In genomic region chr16:35834653-35835052, GRCm38 (mm10) we compare ENCODE assay signal across 31 mouse cellular contexts.
"Had no signal": no experiment of that assay in that cellular context is flagged by ENCODE, and none has a peak within 500 bp of the region (broad histone marks: within the 10 kb centered on the region; RNA-seq: fewer than 3 reads in every experiment).

No protein-coding gene starts in this region.

- H3K27me3 ChIP-seq: limb, embryonic 12.5 days; limb, embryonic 13.5 days; limb, embryonic 15.5 days; liver, embryonic 13.5 days; liver, embryonic 15.5 days; lung, embryonic 15.5 days; megakaryocyte, embryonic 14.5 days; midbrain, embryonic 12.5 days; midbrain, embryonic 13.5 days; neural tube, embryonic 12.5 days had no signal

- H3K27ac ChIP-seq: left cerebral cortex, adult 2 months; limb, embryonic 10.5 days; limb, embryonic 12.5 days; limb, embryonic 13.5 days; limb, embryonic 15.5 days; liver, embryonic 12.5 days; liver, embryonic 13.5 days; liver, embryonic 14.5 days; liver, embryonic 15.5 days; lung, embryonic 15.5 days; macrophage; midbrain, embryonic 12.5 days; midbrain, embryonic 13.5 days; midbrain, embryonic 15.5 days; neural tube, embryonic 12.5 days had no signal

- H3K36me3 ChIP-seq: limb, embryonic 10.5 days; limb, embryonic 12.5 days; limb, embryonic 13.5 days; limb, embryonic 15.5 days; liver, embryonic 12.5 days; liver, embryonic 13.5 days; liver, embryonic 15.5 days; lung, embryonic 15.5 days; midbrain, embryonic 12.5 days; midbrain, embryonic 13.5 days; midbrain, embryonic 15.5 days; neural tube, embryonic 12.5 days had no signal

- H3K4me2 ChIP-seq: limb, embryonic 12.5 days; limb, embryonic 13.5 days; limb, embryonic 15.5 days; liver, embryonic 11.5 days; liver, embryonic 12.5 days; liver, embryonic 13.5 days; liver, embryonic 15.5 days; lung, embryonic 14.5 days; lung, embryonic 15.5 days; midbrain, embryonic 12.5 days; midbrain, embryonic 13.5 days; midbrain, embryonic 15.5 days; neural tube, embryonic 12.5 days had no signal

- H3K4me1 ChIP-seq: limb, embryonic 10.5 days; limb, embryonic 12.5 days; limb, embryonic 13.5 days; limb, embryonic 15.5 days; liver, embryonic 12.5 days; liver, embryonic 13.5 days; liver, embryonic 15.5 days; lung, embryonic 15.5 days; megakaryocyte, embryonic 14.5 days; midbrain, embryonic 12.5 days; midbrain, embryonic 13.5 days; midbrain, embryonic 15.5 days; neural tube, embryonic 12.5 days had no signal

- H3K9me3 ChIP-seq: limb, embryonic 10.5 days; limb, embryonic 13.5 days; limb, embryonic 15.5 days; liver, embryonic 12.5 days; liver, embryonic 13.5 days; liver, embryonic 15.5 days; lung, embryonic 15.5 days; megakaryocyte, embryonic 14.5 days; midbrain, embryonic 15.5 days; neural tube, embryonic 12.5 days had no signal

- ATAC-seq: liver, embryonic 12.5 days; liver, postnatal 0 days; lung, postnatal 0 days; midbrain, embryonic 13.5 days; midbrain, embryonic 15.5 days; midbrain, embryonic 16.5 days had no signal

- DNase-seq: left cerebral cortex, postnatal 4 days; liver; liver, embryonic 13.5 days; liver, postnatal 0 days; lung, adult 18-20 months; lung, adult 2 months; lung, embryonic 14.5 days; lung, postnatal 10 days; lung, postnatal 14 days; lung, postnatal 36 days; lung, postnatal 4 days; midbrain, embryonic 14.5 days had no signal

- H3K9ac ChIP-seq: limb, embryonic 12.5 days; limb, embryonic 13.5 days; limb, embryonic 15.5 days; liver, embryonic 12.5 days; liver, embryonic 13.5 days; liver, embryonic 14.5 days; liver, embryonic 15.5 days; liver, postnatal 0 days; lung, embryonic 14.5 days; lung, embryonic 15.5 days; midbrain, embryonic 12.5 days; midbrain, embryonic 13.5 days; midbrain, embryonic 15.5 days; neural tube, embryonic 12.5 days had no signal

- H3K4me3 ChIP-seq: left cerebral cortex, adult 2 months; limb, embryonic 10.5 days; limb, embryonic 12.5 days; limb, embryonic 13.5 days; limb, embryonic 15.5 days; liver, embryonic 12.5 days; liver, embryonic 13.5 days; liver, embryonic 15.5 days; lung, embryonic 15.5 days; megakaryocyte, embryonic 14.5 days; midbrain, embryonic 12.5 days; midbrain, embryonic 13.5 days; midbrain, embryonic 15.5 days; myocyte; neural tube, embryonic 12.5 days had no signal
